Mouse (Mus musculus) colon, adult 2 months (tissue): ENCODE results near the gene Olfr49. TPM values are rescaled to one million over a fixed set of nuclear protein-coding genes. Genes with fewer than 3 reads are reported as not detected.

Experiments
- polyA plus RNA-seq: library from polyadenylated mRNA; depleted of rRNA; stranded (reverse); fragments of >200 nt; gene quantifications from 2 replicates; pipeline ENCODE4 v1.2.3, GENCODE M21; 2012; rRNA removed

Gene Olfr49
- not detected in 2 replicates for polyA plus RNA-seq

GRCm38 (mm10) chr14:54284839-54285238 lies at the start of gene Olfr49:
Gene Olfr49 (minus strand): TSS chr14:54284939.

GRCm38 (mm10) chr14:54253741-54254291 lies 30.9 kb downstream of the Olfr49 start, which contains the start of the genes Dad1 and Abhd4:
Gene Dad1 (minus strand): TSS chr14:54254104.
Gene Abhd4 (plus strand): TSS chr14:54254188.

Other genes with a start within 250 kb of the Olfr49 start
- gene Dad1, start 30.8 kb downstream of the Olfr49 start, polyA plus RNA-seq: 495 and 769 TPM in 2 replicates
- 46.9 and 47.4 TPM in 2 replicates for gene Abhd4, start 30.8 kb downstream of the Olfr49 start, polyA plus RNA-seq
- 136 and 180 TPM in 2 replicates for gene Oxa1l, start 75.9 kb upstream of the Olfr49 start, polyA plus RNA-seq
- gene Slc7a7, start 132.8 kb upstream of the Olfr49 start, polyA plus RNA-seq: 33.9 and 48.9 TPM in 2 replicates
- 504 and 1,130 TPM in 2 replicates for gene Mrpl52, start 142.0 kb upstream of the Olfr49 start, polyA plus RNA-seq
- gene Mmp14, start 146.7 kb upstream of the Olfr49 start, polyA plus RNA-seq: 181 and 186 TPM in 2 replicates
- gene Lrp10, start 179.2 kb upstream of the Olfr49 start, polyA plus RNA-seq: 344 and 402 TPM in 2 replicates
- 1.7 and 2.3 TPM in 2 replicates for gene Rem2, start 191.2 kb upstream of the Olfr49 start, polyA plus RNA-seq
- 17.0 and 41.7 TPM in 2 replicates for gene Prmt5, start 232.6 kb upstream of the Olfr49 start, polyA plus RNA-seq